Mouse (Mus musculus): ENCODE results near the gene Gab1.

DNA sequence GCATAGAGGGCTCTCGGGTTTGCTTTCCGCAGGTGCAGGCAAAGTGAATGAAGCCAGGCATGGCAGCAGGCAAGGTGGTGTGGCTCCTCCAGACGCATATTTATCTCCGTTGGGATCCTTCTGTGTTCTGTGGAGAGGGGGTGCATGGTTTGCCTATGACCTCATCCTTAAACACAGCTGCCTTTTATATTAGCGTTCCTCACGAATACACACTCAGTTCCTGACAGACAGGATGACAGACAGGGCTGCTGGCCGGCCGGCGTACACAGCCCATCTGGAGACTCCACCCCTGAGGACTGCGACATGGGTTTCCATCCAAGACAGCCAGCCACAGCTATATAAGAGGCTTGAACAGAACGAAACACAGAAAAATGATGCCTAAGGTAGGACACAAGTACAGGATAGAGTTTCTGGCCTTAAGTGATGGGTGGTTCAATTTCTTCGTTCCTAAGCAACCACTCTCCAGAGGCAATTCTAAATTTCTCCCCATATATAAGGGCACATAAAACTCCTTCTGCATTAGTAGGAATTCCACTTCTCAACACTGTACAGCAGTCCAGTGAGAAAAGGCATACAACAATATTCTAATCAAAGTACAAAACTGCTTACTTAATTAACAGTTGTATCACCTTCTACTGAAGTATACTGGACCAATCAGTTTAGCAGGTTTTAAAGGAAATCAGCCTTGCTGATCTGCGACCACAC, 66.1 kb downstream of the Gab1 start:
- TF ChIP-seq POLR2A (IDR thresholded peaks at IDR 0.05; ENCODE audit: extremely low read depth, insufficient read depth, low read length) = no peak
- TF ChIP-seq CTCF (IDR thresholded peaks at IDR 0.05; ENCODE audit: extremely low read depth, insufficient read depth, low read length) = no peak

Data from cortical plate, adult 2 months (tissue).